Mouse (Mus musculus): ENCODE results near the gene Gm20481. TPM values are rescaled to one million over a fixed set of nuclear protein-coding genes. Genes with fewer than 3 reads are reported as not detected.
"Not testable (repeated sequence)": the region's sequence is repeated elsewhere in the genome, so short reads cannot be mapped to it uniquely, and the experiment has no call there.

Gene Gm20481
- polyA plus RNA-seq, 1 experiment from 2014 or later: not detected

DNA sequence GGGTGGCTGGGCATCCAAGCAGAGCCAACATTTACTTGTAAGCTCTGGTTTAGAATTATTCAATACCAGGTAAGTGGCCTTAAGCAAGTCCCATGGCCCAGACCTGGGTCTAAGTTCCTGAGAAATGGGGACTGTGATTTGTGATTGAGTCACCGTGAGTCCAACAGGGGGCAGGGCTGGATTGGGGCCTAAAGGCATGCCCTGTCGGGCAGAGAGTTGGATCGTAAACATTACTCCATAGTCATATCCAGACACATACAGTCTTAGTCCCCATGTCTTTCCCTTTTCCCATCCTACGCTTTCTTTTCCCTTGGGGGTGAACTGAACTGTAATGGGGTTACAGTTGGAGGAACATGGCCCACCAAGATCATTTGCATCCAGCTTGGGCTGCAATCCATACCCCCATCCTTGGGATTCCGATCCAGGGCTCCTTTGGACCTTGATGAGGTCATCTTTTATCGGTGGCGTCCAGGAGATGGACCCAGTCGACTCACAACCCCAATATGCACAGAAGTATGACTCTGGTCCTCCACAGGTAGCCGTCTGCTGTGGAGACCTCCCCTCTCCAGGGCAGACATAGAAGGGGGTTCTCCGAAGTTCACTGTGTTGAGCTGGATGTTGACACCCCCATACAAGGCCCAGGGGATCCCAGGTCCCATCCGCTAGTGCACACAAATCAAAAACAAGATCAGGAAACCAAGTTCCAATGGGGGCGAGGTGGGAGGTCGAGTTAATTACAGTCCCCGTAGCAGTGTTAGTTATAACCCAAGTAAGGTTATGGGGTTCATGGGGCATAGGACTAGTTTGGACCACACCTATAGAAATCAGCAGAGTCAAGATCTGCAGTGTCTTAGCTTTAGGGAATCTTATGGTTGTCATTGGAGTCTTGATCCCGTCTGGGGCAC, 29.1 kb downstream of the Gm20481 start:
- Histone ChIP-seq H3K27ac (no peak overlapping the region), H3K9ac (no peak overlapping the region), H3K4me2 (replicated peaks) (no peak overlapping the region), H3K27me3 (ENCODE audit: control insufficient read depth, insufficient read depth, low read length) (no peaks in the 10 kb centered on the region), H3K4me3 (replicated peaks; ENCODE audit: low read length) (no peak overlapping the region), H3K36me3 (replicated peaks; ENCODE audit: control insufficient read depth, insufficient read depth) (no peaks in the 10 kb centered on the region), H3K4me1 (replicated peaks; ENCODE audit: control insufficient read depth, insufficient read depth, low read length) (peaks cover 17% of the 10 kb centered on the region), H3K9me3 (ENCODE audit: control insufficient read depth, low read length) (no peaks in the 10 kb centered on the region)
- 94% methylated on average over 15 of the region's 15 CpGs for WGBS
- ATAC-seq (ENCODE audit: low FRiP score) (no peak), DNase-seq (ENCODE audit: low spot score) (no peak)

- Histone ChIP-seq H3K4me2 (replicated peaks) (peak overlapping the region; percentile 100), H3K9ac (peak overlapping the region; percentile 92), H3K27ac (peak overlapping the region; percentile 96), H3K4me3 (replicated peaks; ENCODE audit: low read length) (peak overlapping the region; percentile 92), H3K4me1 (replicated peaks; ENCODE audit: control insufficient read depth, insufficient read depth, low read length) (peaks cover 17% of the 10 kb centered on the region)
- 25% methylated on average over 28 of the region's 32 CpGs for WGBS
- H3K36me3 ChIP-seq (replicated peaks; ENCODE audit: control insufficient read depth, insufficient read depth); H3K27me3 ChIP-seq (ENCODE audit: control insufficient read depth, insufficient read depth, low read length); H3K9me3 ChIP-seq (ENCODE audit: control insufficient read depth, low read length); DNase-seq (ENCODE audit: low spot score); ATAC-seq (ENCODE audit: low FRiP score): not testable (repeated sequence)
Measured at GRCm38 (mm10) chr17:34999871-35000716, 30.4 kb downstream of the Gm20481 start.

DNA sequence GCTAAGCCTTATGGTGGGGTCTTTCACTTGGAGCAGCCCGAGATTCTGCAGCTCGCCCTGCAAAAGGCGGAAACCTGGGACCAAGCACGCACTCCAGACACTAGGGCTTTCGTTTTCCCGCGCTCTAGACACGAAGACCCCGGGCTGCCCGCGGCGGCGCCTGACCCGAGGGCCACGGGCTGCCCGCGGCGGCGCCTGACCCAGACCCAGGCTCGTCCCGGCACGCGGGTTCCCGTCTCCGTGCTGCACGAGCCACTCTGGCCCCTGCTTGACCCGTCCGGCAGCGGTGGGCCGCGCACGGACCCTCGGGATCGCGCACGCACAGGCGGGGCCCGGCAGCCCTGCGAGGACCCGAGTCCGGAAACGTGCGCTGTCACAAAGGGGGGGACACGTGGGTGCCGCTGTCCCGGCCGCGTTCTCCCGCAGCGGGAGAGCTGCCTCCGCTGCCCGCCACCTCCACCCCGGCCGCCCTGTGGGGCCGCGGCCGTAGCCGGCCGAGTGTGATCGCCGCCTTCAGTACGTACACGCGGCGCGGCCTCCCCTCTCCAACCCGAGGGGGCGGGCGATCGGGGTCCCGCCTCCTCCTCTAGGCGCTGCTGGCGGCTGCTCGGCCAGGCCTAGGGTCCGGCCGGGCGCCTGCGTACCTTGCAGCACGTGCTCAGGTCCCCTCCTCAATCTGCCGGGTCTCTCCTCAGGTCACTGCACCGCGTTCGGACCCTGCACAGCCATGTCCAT, 31.2 kb downstream of the Gm20481 start, which contains the start of gene Vars:
TSS of gene Vars (plus strand) at position 271 of the 735 bp plus-strand sequence.
- under 1% methylated on average over 66 of the region's 83 CpGs for WGBS
- DNase-seq (ENCODE audit: low spot score) (peak; percentile 81), ATAC-seq (ENCODE audit: low FRiP score) (peak; percentile 88)
- Histone ChIP-seq H3K4me1 (replicated peaks; ENCODE audit: control insufficient read depth, insufficient read depth, low read length) (peaks cover 17% of the 10 kb centered on the region), H3K4me3 (replicated peaks; ENCODE audit: low read length) (peak within 1 kb of the TSS; percentile 92), H3K27me3 (ENCODE audit: control insufficient read depth, insufficient read depth, low read length) (no peaks in the 10 kb centered on the region), H3K27ac (peak within 1 kb of the TSS; percentile 96), H3K4me2 (replicated peaks) (peak within 1 kb of the TSS; percentile 100), H3K9ac (peak within 1 kb of the TSS; percentile 92), H3K36me3 (replicated peaks; ENCODE audit: control insufficient read depth, insufficient read depth) (peaks cover 18% of the 10 kb centered on the region), H3K9me3 (ENCODE audit: control insufficient read depth, low read length) (no peaks in the 10 kb centered on the region)

GRCm38 (mm10) chr17:35001452-35002152, 31.9 kb downstream of the Gm20481 start:
- ATAC-seq (ENCODE audit: low FRiP score) (no peak; the same call in 1 of the 2 replicates), DNase-seq (ENCODE audit: low spot score) (peak; percentile 25)
- H3K36me3 ChIP-seq (replicated peaks; ENCODE audit: control insufficient read depth, insufficient read depth): peaks cover 23% of the 10 kb centered on the region
- H3K9ac ChIP-seq: peak overlapping the region; percentile 92
- under 1% methylated on average over 35 of the region's 35 CpGs for WGBS
- no peaks in the 10 kb centered on the region for H3K9me3 ChIP-seq (ENCODE audit: control insufficient read depth, low read length)
- no peaks in the 10 kb centered on the region for H3K27me3 ChIP-seq (ENCODE audit: control insufficient read depth, insufficient read depth, low read length)
- peak overlapping the region; percentile 96 for H3K27ac ChIP-seq
- H3K4me2 ChIP-seq (replicated peaks): peak overlapping the region; percentile 100
- peaks cover 17% of the 10 kb centered on the region for H3K4me1 ChIP-seq (replicated peaks; ENCODE audit: control insufficient read depth, insufficient read depth, low read length)
- peak overlapping the region; percentile 92 for H3K4me3 ChIP-seq (replicated peaks; ENCODE audit: low read length)

- 14% methylated on average over 12 of the region's 12 CpGs for WGBS
- DNase-seq (ENCODE audit: low spot score) (no peak), ATAC-seq (ENCODE audit: low FRiP score) (no peak)
- peaks cover 17% of the 10 kb centered on the region for H3K4me1 ChIP-seq (replicated peaks; ENCODE audit: control insufficient read depth, insufficient read depth, low read length)
- H3K9ac ChIP-seq: peak overlapping the region; percentile 92
- no peak overlapping the region for H3K27ac ChIP-seq
- H3K27me3 ChIP-seq (ENCODE audit: control insufficient read depth, insufficient read depth, low read length): no peaks in the 10 kb centered on the region
- no peaks in the 10 kb centered on the region for H3K9me3 ChIP-seq (ENCODE audit: control insufficient read depth, low read length)
- H3K4me2 ChIP-seq (replicated peaks): peak overlapping the region; percentile 100
- H3K4me3 ChIP-seq (replicated peaks; ENCODE audit: low read length): peak overlapping the region; percentile 92
- H3K36me3 ChIP-seq (replicated peaks; ENCODE audit: control insufficient read depth, insufficient read depth): peaks cover 30% of the 10 kb centered on the region
Measured at GRCm38 (mm10) chr17:35002153-35002865, 32.6 kb downstream of the Gm20481 start.

GRCm38 (mm10) chr17:35003022-35003838, 33.5 kb downstream of the Gm20481 start:
- Histone ChIP-seq H3K36me3 (replicated peaks; ENCODE audit: control insufficient read depth, insufficient read depth) (peaks cover 39% of the 10 kb centered on the region), H3K4me2 (replicated peaks) (peak overlapping the region; percentile 100), H3K9ac (peak overlapping the region; percentile 92; the same call in 1 of the 2 replicates), H3K4me1 (replicated peaks; ENCODE audit: control insufficient read depth, insufficient read depth, low read length) (peaks cover 17% of the 10 kb centered on the region), H3K27ac (no peak overlapping the region), H3K9me3 (ENCODE audit: control insufficient read depth, low read length) (no peaks in the 10 kb centered on the region), H3K4me3 (replicated peaks; ENCODE audit: low read length) (no peak overlapping the region), H3K27me3 (ENCODE audit: control insufficient read depth, insufficient read depth, low read length) (no peaks in the 10 kb centered on the region)
- no peak for ATAC-seq (ENCODE audit: low FRiP score)
- WGBS: 72% methylated on average over 9 of the region's 9 CpGs
- no peak for DNase-seq (ENCODE audit: low spot score)

- 96% methylated on average over 17 of the region's 17 CpGs for WGBS
- no peaks in the 10 kb centered on the region for H3K9me3 ChIP-seq (ENCODE audit: control insufficient read depth, low read length)
- no peak overlapping the region for H3K27ac ChIP-seq
- no peak for ATAC-seq (ENCODE audit: low FRiP score)
- peaks cover 49% of the 10 kb centered on the region for H3K36me3 ChIP-seq (replicated peaks; ENCODE audit: control insufficient read depth, insufficient read depth)
- H3K4me1 ChIP-seq (replicated peaks; ENCODE audit: control insufficient read depth, insufficient read depth, low read length): peaks cover 17% of the 10 kb centered on the region
- H3K4me2 ChIP-seq (replicated peaks): no peak overlapping the region
- H3K4me3 ChIP-seq (replicated peaks; ENCODE audit: low read length): no peak overlapping the region
- H3K9ac ChIP-seq: no peak overlapping the region
- DNase-seq (ENCODE audit: low spot score): no peak
- no peaks in the 10 kb centered on the region for H3K27me3 ChIP-seq (ENCODE audit: control insufficient read depth, insufficient read depth, low read length)
Measured at GRCm38 (mm10) chr17:35004075-35004717, 34.5 kb downstream of the Gm20481 start.

All from hindbrain, embryonic 14.5 days (tissue).